Mouse (Mus musculus) liver, postnatal 0 days (tissue): ENCODE measurements around the gene Fbxw10.

Experiments used
- CTCF ChIP-seq: sonication (generic); IDR thresholded peaks from 2 replicates; pipeline ENCODE4 v1.5.1; 2016; ENCODE audit warnings: antibody characterized with exemption, low read depth
- EP300 ChIP-seq: IDR thresholded peaks from 2 replicates; pipeline ENCODE4 v1.6.1; 2016; ENCODE audit warnings: antibody characterized with exemption, low read depth, mild to moderate bottlenecking

DNA sequence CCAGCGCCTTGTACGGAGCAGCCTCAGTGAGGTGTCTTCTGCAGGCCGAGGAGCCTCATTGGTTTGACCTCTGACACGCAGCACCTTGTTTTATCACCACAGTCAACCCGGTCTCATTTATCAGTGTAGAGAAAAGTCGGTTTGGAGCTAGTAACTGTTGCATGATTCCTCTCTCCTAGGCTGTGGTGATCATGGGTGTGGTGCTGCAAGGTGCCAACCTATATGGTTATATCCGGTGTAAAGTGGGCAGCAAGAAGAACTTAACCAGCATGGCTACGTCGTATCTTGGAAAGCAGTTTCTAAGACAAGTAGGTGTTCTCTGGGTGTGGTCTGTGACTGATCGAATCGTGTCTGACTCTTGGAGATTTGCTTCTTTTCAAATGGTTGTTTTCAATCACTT is 44.9 kb downstream of the Fbxw10 start:
- no peak for TF ChIP-seq CTCF
- TF ChIP-seq EP300, result no peak
